Mouse (Mus musculus) heart, postnatal 25 days (tissue): ENCODE measurements at regions not wholly inside any gene's neighbourhood (a gene's known extent, or its start where the extent isn't known, plus 50 kb on each side); places are given as distances from the start of the nearest gene placed in this dataset.

ENCODE experiments used
- DNase-seq: peaks from one replicate; pipeline ENCODE4 v3.0.0; 2022; ENCODE audit warnings: low spot score
- intact Hi-C: fragments of 180-260 bp; cut with DNase I; formaldehyde crosslinking; loops from one replicate; pipeline ENCODE4 v1.15.1; 2025

DNA sequence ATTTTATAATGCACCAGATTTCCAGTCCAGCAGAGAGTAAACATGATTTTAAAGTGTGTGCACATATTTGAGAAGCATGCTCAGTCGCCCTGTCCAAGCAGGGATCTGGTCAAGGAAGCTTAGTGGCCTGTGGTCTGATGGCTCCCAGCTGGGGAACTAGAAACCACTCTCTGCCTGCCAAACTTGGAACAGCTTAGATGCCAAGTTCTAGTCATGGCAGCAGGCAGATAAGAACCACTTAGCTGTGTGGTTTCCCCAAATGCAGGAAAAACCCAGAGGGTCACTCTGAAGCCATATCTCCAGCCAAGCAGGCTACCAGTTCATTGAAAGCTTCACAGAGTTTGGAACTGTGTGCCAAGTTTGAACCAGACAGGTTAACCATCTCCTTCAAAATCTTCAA, 86.1 kb downstream of the Fam114a2 start:
- DNase-seq = no peak
- intact Hi-C loops = no loop called here

- intact Hi-C loops = no loop called here
- DNase-seq = no peak
These were observed 86.5 kb downstream of the Fam114a2 start for GRCm38 (mm10) chr11:57431886-57432285.

- no peak for DNase-seq
- intact Hi-C loops = loop anchor here (1.0 kb wide), 1 partner anchor 41 kb away; no protein-coding TSS in a partner anchor
These were observed 92.2 kb downstream of the Fam114a2 start for GRCm38 (mm10) chr11:57426046-57426805.

DNA sequence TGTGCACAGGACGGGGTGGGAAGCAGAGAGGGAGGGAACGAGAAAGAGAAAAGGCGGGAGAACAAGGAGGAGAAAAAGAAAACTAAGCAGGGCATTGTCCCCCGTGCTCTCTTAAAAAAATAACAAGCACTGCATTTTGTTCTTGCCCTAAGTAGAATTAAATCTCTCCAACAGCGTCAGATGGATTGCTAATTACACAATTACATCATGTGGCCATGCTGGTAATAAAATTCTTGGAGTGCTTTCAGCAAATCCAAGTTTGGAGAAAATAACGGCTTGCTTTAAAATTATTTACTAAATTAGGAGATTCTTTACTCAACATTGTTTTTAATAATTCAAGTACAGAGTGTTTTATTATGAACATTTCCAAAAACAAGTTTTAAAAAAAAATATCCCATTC, 99.0 kb downstream of the Fam114a2 start:
- intact Hi-C loops = no loop called here
- DNase-seq = no peak

DNA sequence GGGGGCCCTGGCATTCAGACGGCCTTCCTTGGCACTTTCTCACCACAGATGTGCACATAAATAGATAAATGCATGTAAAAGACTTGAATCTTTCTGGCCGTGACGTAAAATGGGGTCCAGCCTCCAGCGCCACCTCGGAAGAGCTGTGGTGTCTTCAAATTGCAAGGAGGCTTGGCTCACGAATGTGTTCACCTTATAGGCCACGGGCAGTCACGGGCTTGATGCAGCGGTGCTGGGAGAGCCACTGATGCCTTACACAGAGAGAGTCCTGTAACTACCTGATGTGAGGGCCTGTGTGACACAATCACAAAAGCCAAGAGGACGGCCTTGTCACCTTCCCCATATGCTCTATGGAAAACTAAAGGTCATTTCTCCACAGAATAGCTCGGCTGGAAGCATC, 102.4 kb downstream of the Fam114a2 start:
- intact Hi-C loops = no loop called here
- DNase-seq = no peak

GRCm38 (mm10) chr11:57415167-57415566, 103.2 kb downstream of the Fam114a2 start:
- no peak for DNase-seq
- intact Hi-C loops = no loop called here

- intact Hi-C loops = no loop called here
- no peak for DNase-seq
These were observed 103.7 kb downstream of the Fam114a2 start for GRCm38 (mm10) chr11:57414697-57415096.

DNA sequence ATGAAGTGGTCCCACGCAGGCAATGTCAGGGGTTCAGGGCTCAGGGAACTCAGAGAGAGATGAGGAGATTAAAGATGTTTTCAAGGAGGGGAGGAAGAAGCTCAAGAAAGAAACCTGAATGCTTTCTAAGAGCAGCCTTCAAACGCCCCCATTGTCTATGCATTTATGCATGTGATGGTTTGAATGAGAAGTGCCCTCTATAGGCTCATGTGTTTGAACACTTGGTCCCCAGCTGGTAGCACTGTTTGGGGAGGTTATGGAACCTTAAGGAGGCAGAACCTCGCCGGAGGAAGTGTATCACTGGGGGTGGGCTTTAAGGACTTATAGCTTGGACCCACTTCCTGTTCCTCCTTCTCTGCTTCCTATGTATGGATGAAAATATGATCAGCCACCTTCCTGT, 105.1 kb downstream of the Fam114a2 start:
- DNase-seq = no peak
- intact Hi-C loops = no loop called here

DNA sequence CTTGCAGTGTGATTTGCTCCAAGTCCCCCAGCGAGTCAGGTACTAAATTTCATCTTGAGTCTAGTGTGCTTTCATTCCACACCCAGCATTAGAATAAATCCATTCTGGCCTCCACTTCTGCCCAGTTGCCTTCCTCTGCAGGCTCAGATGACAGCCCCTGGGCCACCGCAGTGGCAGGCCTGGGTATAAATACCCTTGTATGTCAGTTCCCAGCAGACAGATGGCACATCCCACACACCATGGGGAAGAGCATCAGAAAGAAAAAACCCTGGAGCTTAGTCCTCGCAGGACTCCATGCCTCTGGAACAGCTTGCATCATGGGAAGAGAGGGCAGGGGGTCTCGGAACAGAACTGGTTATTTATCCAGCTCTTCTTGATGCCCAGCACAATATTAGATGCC, 105.7 kb downstream of the Fam114a2 start:
- intact Hi-C loops = no loop called here

DNA sequence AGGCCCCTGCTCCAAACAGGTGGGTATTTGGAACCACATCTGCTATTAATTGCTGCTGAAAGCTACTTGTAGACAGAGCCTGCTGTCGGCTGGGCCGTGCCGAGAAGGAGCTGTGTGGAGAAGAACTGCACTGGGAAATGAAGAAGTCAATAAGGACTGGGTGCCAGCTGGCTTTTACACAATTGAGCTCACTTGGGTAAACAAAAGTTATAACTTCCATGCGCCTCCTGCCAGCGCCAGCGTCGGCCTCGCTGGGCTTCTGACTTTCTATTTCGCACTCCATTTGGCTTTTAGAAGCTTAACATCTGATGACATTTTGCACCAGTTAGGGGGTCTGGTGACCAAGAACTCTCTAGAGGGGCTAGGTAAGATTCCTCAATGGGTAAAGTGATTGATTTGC, 114.2 kb downstream of the Fam114a2 start:
- intact Hi-C loops = no loop called here
- no peak for DNase-seq

More for the DNA sequence above, 105.7 kb downstream of the Fam114a2 start:
- DNase-seq = no peak

GRCm38 (mm10) chr11:57401610-57402009, 116.8 kb downstream of the Fam114a2 start:
- intact Hi-C loops = no loop called here
- no peak for DNase-seq

DNA sequence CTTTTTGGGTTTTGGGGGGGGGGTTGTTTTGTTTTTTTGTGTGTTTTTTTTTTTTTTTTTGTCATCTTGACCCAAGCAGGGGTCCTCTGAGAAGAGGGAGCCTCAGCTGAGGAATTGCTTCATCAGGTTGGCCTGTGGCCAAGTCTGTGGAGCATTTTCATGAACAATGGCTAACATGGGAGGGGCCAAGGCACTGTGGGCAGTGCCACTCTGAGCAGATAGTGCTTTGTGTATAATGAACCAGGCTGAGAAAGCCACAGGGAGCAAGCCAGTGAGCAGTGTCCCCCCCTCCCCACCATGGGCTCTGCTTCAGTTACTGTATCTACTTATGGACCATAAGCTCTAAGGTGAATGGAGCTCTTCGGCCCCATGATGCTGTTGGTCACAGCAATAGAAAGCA, 119.1 kb downstream of the Fam114a2 start:
- intact Hi-C loops = no loop called here
- DNase-seq = no peak

DNA sequence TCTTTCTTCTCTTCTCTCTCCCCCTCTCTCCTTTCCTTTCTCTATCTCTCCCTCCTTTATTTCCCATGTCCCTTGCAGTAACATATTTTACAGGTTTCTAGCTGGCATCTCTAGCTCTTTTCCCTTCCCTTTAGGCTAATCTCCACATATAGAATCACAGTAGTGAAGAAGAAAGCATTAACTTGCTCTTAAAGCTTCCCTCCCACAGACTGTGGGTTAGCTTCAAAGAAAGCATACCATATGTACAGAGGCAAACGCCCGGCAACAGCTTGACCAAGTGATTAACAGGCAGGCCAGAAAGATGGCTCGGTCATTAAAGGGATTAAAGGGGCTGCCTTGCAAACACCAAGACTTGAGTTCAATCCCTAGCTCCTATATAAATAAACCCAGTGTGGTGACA, 122.0 kb downstream of the Fam114a2 start:
- no peak for DNase-seq
- intact Hi-C loops = no loop called here

- peak; percentile 7 for DNase-seq
These were observed 127.6 kb downstream of the Fam114a2 start for GRCm38 (mm10) chr11:57390826-57391225.

More at GRCm38 (mm10) chr11:57390826-57391225, 127.6 kb downstream of the Fam114a2 start:
- intact Hi-C loops = no loop called here
